Mouse (Mus musculus) embryonic facial prominence, embryonic 13.5 days (tissue): ENCODE measurements around the gene Zfr. TPM values are rescaled to one million over a fixed set of nuclear protein-coding genes. Genes with fewer than 3 reads are reported as not detected.
"Not testable (repeated sequence)": the region's sequence is repeated elsewhere in the genome, so short reads cannot be mapped to it uniquely, and the experiment has no call there.

Source experiments
- ATAC-seq: fragments of 200-750 bp; cut with Nextera tagmentation; 2 replicates; pipeline ENCODE4 v1.8.0; 2017; ENCODE audit warnings: low read depth; ENCODE audit not compliant: insufficient number of reproducible peaks, insufficient read depth, low FRiP score, low TSS enrichment
- H3K27ac ChIP-seq: fragments of 300-500 bp; sonication (generic); 2 replicates; pipeline ENCODE4 v1.5.1; 2015; ENCODE audit warnings: moderate library complexity, mild to moderate bottlenecking, inconsistent platforms
- H3K27me3 ChIP-seq: fragments of 300-500 bp; sonication (generic); 2 replicates; pipeline ENCODE4 v1.6.1; 2015; ENCODE audit warnings: mild to moderate bottlenecking, inconsistent platforms
- H3K36me3 ChIP-seq: fragments of 300-500 bp; sonication (generic); 2 replicates; pipeline ENCODE4 v1.6.1; 2015; ENCODE audit warnings: mild to moderate bottlenecking, inconsistent platforms
- H3K4me1 ChIP-seq: fragments of 300-500 bp; sonication (generic); 2 replicates; pipeline ENCODE4 v1.6.1; 2015; ENCODE audit warnings: inconsistent platforms
- H3K4me2 ChIP-seq: fragments of 300-500 bp; sonication (generic); 2 replicates; pipeline ENCODE4 v1.6.1; 2015; ENCODE audit warnings: moderate library complexity, mild to moderate bottlenecking, inconsistent platforms
- H3K4me3 ChIP-seq: fragments of 300-500 bp; sonication (generic); 2 replicates; pipeline ENCODE4 v1.5.1; 2015; ENCODE audit warnings: mild to moderate bottlenecking, inconsistent platforms
- H3K9ac ChIP-seq: fragments of 300-500 bp; sonication (generic); 2 replicates; pipeline ENCODE4 v1.6.1; 2015; ENCODE audit warnings: mild to moderate bottlenecking, inconsistent platforms
- H3K9me3 ChIP-seq: fragments of 300-500 bp; sonication (generic); 2 replicates; pipeline ENCODE4 v1.6.1; 2016; ENCODE audit warnings: inconsistent platforms
- WGBS: fragments of 180-500 bp; shearing (Covaris S2); methylation state at CpG from one replicate; pipeline ENCODE4 v1.1.7; 2015; ENCODE audit warnings: mixed read lengths; 5-methylcytosine and 5-hydroxymethylcytosine counted together
- polyA plus RNA-seq: library from polyadenylated mRNA; unstranded; fragments of >200 nt; fragmentation: Nextera tagmentation; extraction: Ambion mirVana; gene quantifications from 2 replicates; pipeline ENCODE4 v1.2.1, GENCODE M21; 2015

Zfr gene
- polyA plus RNA-seq, 1 experiment from 2014 or later, result 125 TPM

GRCm38 (mm10) chr15:12196410-12197191 is 79.0 kb downstream of the Zfr start:
- WGBS, result 40% methylated on average over 22 of the region's 22 CpGs
- Histone ChIP-seq H3K27me3 (no peaks in the 10 kb centered on the region), H3K4me3 (no peak overlapping the region), H3K4me1 (peaks cover 29% of the 10 kb centered on the region), H3K4me2 (peak overlapping the region; percentile 31; the same call in 1 of the 2 replicates), H3K9ac (no peak overlapping the region), H3K9me3 (no peaks in the 10 kb centered on the region), H3K36me3 (no peaks in the 10 kb centered on the region), H3K27ac (no peak overlapping the region)
- no peak for ATAC-seq

- Histone ChIP-seq H3K36me3 (no peaks in the 10 kb centered on the region), H3K9me3 (no peaks in the 10 kb centered on the region), H3K4me3 (no peak overlapping the region), H3K9ac (no peak overlapping the region), H3K4me1 (peaks cover 29% of the 10 kb centered on the region), H3K27me3 (no peaks in the 10 kb centered on the region), H3K27ac (no peak overlapping the region), H3K4me2 (no peak overlapping the region)
- no peak for ATAC-seq
- WGBS, result 87% methylated on average over 6 of the region's 6 CpGs
Measured at GRCm38 (mm10) chr15:12197361-12197760, 79.7 kb downstream of the Zfr start.

GRCm38 (mm10) chr15:12200021-12200420 is 82.4 kb downstream of the Zfr start:
- WGBS, result 97% methylated on average over 7 of the region's 7 CpGs
- Histone ChIP-seq H3K4me1 (peaks cover 18% of the 10 kb centered on the region), H3K9ac (no peak overlapping the region), H3K9me3 (no peaks in the 10 kb centered on the region), H3K36me3 (no peaks in the 10 kb centered on the region), H3K4me2 (no peak overlapping the region), H3K4me3 (no peak overlapping the region), H3K27me3 (no peaks in the 10 kb centered on the region), H3K27ac (no peak overlapping the region)
- ATAC-seq, result no peak

GRCm38 (mm10) chr15:12201856-12202255 is 84.2 kb downstream of the Zfr start:
- Histone ChIP-seq H3K9ac (no peak overlapping the region), H3K4me3 (no peak overlapping the region), H3K4me2 (no peak overlapping the region), H3K27me3 (no peaks in the 10 kb centered on the region), H3K36me3 (no peaks in the 10 kb centered on the region), H3K4me1 (peaks cover 20% of the 10 kb centered on the region), H3K9me3 (no peaks in the 10 kb centered on the region), H3K27ac (no peak overlapping the region)
- no peak for ATAC-seq

GRCm38 (mm10) chr15:12202456-12202855 is 84.8 kb downstream of the Zfr start:
- no peaks in the 10 kb centered on the region for H3K36me3 ChIP-seq
- no peak for ATAC-seq
- WGBS, result 84% methylated on average over 3 of the region's 3 CpGs
- H3K27me3 ChIP-seq, result no peaks in the 10 kb centered on the region
- no peaks in the 10 kb centered on the region for H3K9me3 ChIP-seq
- no peak overlapping the region for H3K4me2 ChIP-seq
- H3K4me1 ChIP-seq, result peaks cover 26% of the 10 kb centered on the region
- H3K4me3 ChIP-seq, result no peak overlapping the region
- no peak overlapping the region for H3K27ac ChIP-seq
- no peak overlapping the region for H3K9ac ChIP-seq

- 88% methylated on average over 5 of the region's 5 CpGs for WGBS
- not testable (repeated sequence) for ATAC-seq, H3K4me2 ChIP-seq, H3K9me3 ChIP-seq, H3K27ac ChIP-seq, H3K27me3 ChIP-seq, H3K4me3 ChIP-seq, H3K36me3 ChIP-seq, H3K9ac ChIP-seq
- H3K4me1 ChIP-seq, result peaks cover 31% of the 10 kb centered on the region
Measured at GRCm38 (mm10) chr15:12203008-12203407, 85.4 kb downstream of the Zfr start.

GRCm38 (mm10) chr15:12203512-12204318 is 86.1 kb downstream of the Zfr start:
- no peaks in the 10 kb centered on the region for H3K9me3 ChIP-seq
- ATAC-seq, result no peak
- peak overlapping the region; percentile 94 for H3K9ac ChIP-seq
- H3K27me3 ChIP-seq, result no peaks in the 10 kb centered on the region
- H3K36me3 ChIP-seq, result no peaks in the 10 kb centered on the region
- peak overlapping the region; percentile 91 for H3K27ac ChIP-seq
- WGBS, result 18% methylated on average over 10 of the region's 10 CpGs
- H3K4me2 ChIP-seq, result peak overlapping the region; percentile 68
- H3K4me3 ChIP-seq, result peak overlapping the region; percentile 92
- H3K4me1 ChIP-seq, result peaks cover 36% of the 10 kb centered on the region

- Histone ChIP-seq H3K4me2 (peak within 1 kb of the TSS; percentile 68), H3K27me3 (no peaks in the 10 kb centered on the region), H3K4me3 (peak within 1 kb of the TSS; percentile 92), H3K4me1 (peaks cover 36% of the 10 kb centered on the region), H3K36me3 (no peaks in the 10 kb centered on the region), H3K27ac (peak within 1 kb of the TSS; percentile 92), H3K9ac (peak within 1 kb of the TSS; percentile 94), H3K9me3 (no peaks in the 10 kb centered on the region)
- WGBS, result under 1% methylated on average over 58 of the region's 58 CpGs
- ATAC-seq, result peak; percentile 98
Measured at GRCm38 (mm10) chr15:12204319-12205159, 86.9 kb downstream of the Zfr start, which contains the start of gene Mtmr12. Gene Mtmr12 (plus strand): TSS chr15:12205028.

GRCm38 (mm10) chr15:12205160-12205901 is 87.7 kb downstream of the Zfr start:
- Histone ChIP-seq H3K4me2 (peak overlapping the region; percentile 68), H3K27me3 (no peaks in the 10 kb centered on the region), H3K36me3 (no peaks in the 10 kb centered on the region), H3K9me3 (no peaks in the 10 kb centered on the region), H3K27ac (peak overlapping the region; percentile 92), H3K4me3 (peak overlapping the region; percentile 92), H3K4me1 (peaks cover 36% of the 10 kb centered on the region), H3K9ac (peak overlapping the region; percentile 94)
- WGBS, result under 1% methylated on average over 67 of the region's 73 CpGs
- peak; percentile 85 for ATAC-seq

GRCm38 (mm10) chr15:12205902-12206645 is 88.4 kb downstream of the Zfr start:
- Histone ChIP-seq H3K9ac (peak overlapping the region; percentile 94), H3K36me3 (no peaks in the 10 kb centered on the region), H3K4me2 (peak overlapping the region; percentile 68), H3K4me1 (peaks cover 36% of the 10 kb centered on the region), H3K27ac (peak overlapping the region; percentile 92; the same call in 1 of the 2 replicates), H3K27me3 (no peaks in the 10 kb centered on the region), H3K4me3 (peak overlapping the region; percentile 92), H3K9me3 (no peaks in the 10 kb centered on the region)
- no peak for ATAC-seq
- 33% methylated on average over 14 of the region's 14 CpGs for WGBS
